Comparison of ENCODE assay signal across 21 mouse cellular contexts in genomic region chr2:82847692-82848091, GRCm38 (mm10).
DNase-seq lines count a peak whose midpoint lies in the region; ATAC-seq lines count a peak whose summit lies in the region.
"Had no signal": no experiment of that assay in that cellular context is flagged by ENCODE, and none has a peak within 500 bp of the region (broad histone marks: within the 10 kb centered on the region; RNA-seq: fewer than 3 reads in every experiment).

No protein-coding gene starts in this region.

- H3K36me3 ChIP-seq in embryonic facial prominence, embryonic 14.5 days (ENCODE audit: control insufficient read depth, insufficient read depth, low read length) = no peaks in the 10 kb centered on the region
- H3K36me3 ChIP-seq in embryonic facial prominence, embryonic 10.5 days (replicated peaks) = no peaks in the 10 kb centered on the region
- no peaks in the 10 kb centered on the region for H3K36me3 ChIP-seq in midbrain, embryonic 12.5 days
- H3K36me3 ChIP-seq: heart, embryonic 12.5 days; intestine, embryonic 15.5 days; liver, embryonic 13.5 days had no signal

- peak; percentile 3 for DNase-seq in embryonic facial prominence, embryonic 14.5 days (ENCODE audit: low spot score)
- no peak for DNase-seq in embryonic facial prominence, embryonic 10.5 days (ENCODE audit: low spot score)
- peak; percentile 11 for DNase-seq in retina, postnatal 1 day
- no peak for DNase-seq in retina, embryonic 14.5 days (ENCODE audit: low spot score)
- DNase-seq in embryo, embryonic 10 days (ENCODE audit: low spot score) = no peak
- no peak for DNase-seq in cerebellum, adult 11 months
- DNase-seq: cerebellum, adult 8-10 months; cerebellum, postnatal 36 days; gastrocnemius, postnatal 25 days; heart, adult 18-20 months; heart, postnatal 10 days; kidney, adult 9 months; kidney, postnatal 4 days; liver, embryonic 13.5 days; lung, adult 2 months; lung, postnatal 14 days had no signal

- H3K9ac ChIP-seq in embryonic facial prominence, embryonic 14.5 days (ENCODE audit: low read depth, low read length) = no peak overlapping the region
- H3K9ac ChIP-seq in midbrain, embryonic 12.5 days (replicated peaks) = no peak overlapping the region
- H3K9ac ChIP-seq: heart, embryonic 12.5 days; hindbrain, embryonic 14.5 days; intestine, embryonic 15.5 days; liver, embryonic 13.5 days had no signal

- H3K4me1 ChIP-seq in embryonic facial prominence, embryonic 14.5 days (ENCODE audit: control insufficient read depth, insufficient read depth, low read length) = no peaks in the 10 kb centered on the region
- H3K4me1 ChIP-seq in embryonic facial prominence, embryonic 10.5 days = no peaks in the 10 kb centered on the region
- H3K4me1 ChIP-seq in midbrain, embryonic 12.5 days = peaks cover 7% of the 10 kb centered on the region
- H3K4me1 ChIP-seq: heart, embryonic 12.5 days; intestine, embryonic 15.5 days; liver, embryonic 13.5 days had no signal

- ATAC-seq in embryonic facial prominence, embryonic 14.5 days (ENCODE audit: low read depth) = no peak
- ATAC-seq in midbrain, embryonic 12.5 days (ENCODE audit: low FRiP score, low read depth) = peak; percentile 62
- ATAC-seq in CD4-positive, CD25-positive, alpha-beta regulatory T cell, adult 4 months = no peak
- ATAC-seq: intestine, embryonic 15.5 days had no signal

- no peak overlapping the region for H3K27ac ChIP-seq in embryonic facial prominence, embryonic 14.5 days (replicated peaks; ENCODE audit: low read depth, low read length)
- no peak overlapping the region for H3K27ac ChIP-seq in embryonic facial prominence, embryonic 10.5 days (replicated peaks)
- no peak overlapping the region for H3K27ac ChIP-seq in midbrain, embryonic 12.5 days (replicated peaks)
- H3K27ac ChIP-seq: hindbrain, embryonic 14.5 days; intestine, embryonic 15.5 days; liver, embryonic 13.5 days had no signal

- no peak overlapping the region for H3K4me3 ChIP-seq in embryonic facial prominence, embryonic 14.5 days (ENCODE audit: low read depth, low read length)
- no peak overlapping the region for H3K4me3 ChIP-seq in embryonic facial prominence, embryonic 10.5 days
- H3K4me3 ChIP-seq in midbrain, embryonic 12.5 days = no peak overlapping the region
- H3K4me3 ChIP-seq: heart, embryonic 12.5 days; intestine, embryonic 15.5 days; liver, embryonic 13.5 days had no signal

- 54% methylated on average over 6 of the region's 6 CpGs for WGBS in embryonic facial prominence, embryonic 14.5 days
- 71% methylated on average over 6 of the region's 6 CpGs for WGBS in embryonic facial prominence, embryonic 10.5 days
- 54% methylated on average over 6 of the region's 6 CpGs for WGBS in midbrain, embryonic 12.5 days

- no peak overlapping the region for H3K4me2 ChIP-seq in embryonic facial prominence, embryonic 14.5 days (ENCODE audit: low read depth, low read length)
- peak overlapping the region; percentile 7; the same call in 1 of the 2 replicates for H3K4me2 ChIP-seq in midbrain, embryonic 12.5 days (replicated peaks)
- H3K4me2 ChIP-seq: heart, embryonic 12.5 days; hindbrain, embryonic 14.5 days; intestine, embryonic 15.5 days; liver, embryonic 13.5 days had no signal

- no peaks in the 10 kb centered on the region for H3K27me3 ChIP-seq in embryonic facial prominence, embryonic 14.5 days (replicated peaks; ENCODE audit: control insufficient read depth, insufficient read depth, low read length)
- H3K27me3 ChIP-seq in embryonic facial prominence, embryonic 10.5 days (replicated peaks; ENCODE audit: low read depth, poor library complexity, severe bottlenecking) = no peaks in the 10 kb centered on the region
- H3K27me3 ChIP-seq in midbrain, embryonic 12.5 days = no peaks in the 10 kb centered on the region
- H3K27me3 ChIP-seq: heart, embryonic 12.5 days; intestine, embryonic 15.5 days; liver, embryonic 13.5 days had no signal

- H3K9me3 ChIP-seq in embryonic facial prominence, embryonic 14.5 days (ENCODE audit: control insufficient read depth, low read length) = no peaks in the 10 kb centered on the region
- no peaks in the 10 kb centered on the region for H3K9me3 ChIP-seq in embryonic facial prominence, embryonic 10.5 days
- H3K9me3 ChIP-seq in midbrain, embryonic 12.5 days = no peaks in the 10 kb centered on the region
- H3K9me3 ChIP-seq: heart, embryonic 12.5 days; intestine, embryonic 15.5 days; liver, embryonic 13.5 days had no signal

Comparison
In these comparisons a context has a peak if more than half of its experiments do, and no peak if none do; other contexts are left out.
1. DNase-seq: peak in embryonic facial prominence, embryonic 14.5 days (single experiment) and retina, postnatal 1 day (single experiment); none in embryonic facial prominence, embryonic 10.5 days (single experiment), retina, embryonic 14.5 days (single experiment), embryo, embryonic 10 days (single experiment) and cerebellum, adult 11 months (single experiment).